Mouse (Mus musculus) left cerebral cortex, adult 18-20 months (tissue): Measurements from ENCODE around the gene Nxn. TPM values are rescaled to one million over a fixed set of nuclear protein-coding genes. Genes with fewer than 3 reads are reported as not detected.

Source experiments
- DNase-seq, 2 experiments: peaks; one replicate each; pipeline ENCODE4 v3.0.0; 2021 to 2022; ENCODE audit warnings: low spot score in 2 of 2, mixed read lengths in 1 of 2
- total RNA-seq, 2 experiments: library from RNA; stranded (reverse); gene quantifications; 2 replicates each; pipeline ENCODE4 v1.2.3; 2021

The Nxn gene
- total RNA-seq, 2 experiments from 2014 or later: 8.7 to 11.9 TPM

- no peak for DNase-seq
Measured at GRCm38 (mm10) chr11:76336224-76336623, 62.7 kb downstream of the Nxn start.

GRCm38 (mm10) chr11:76334966-76335365, 64.0 kb downstream of the Nxn start:
- DNase-seq: no peak

DNA sequence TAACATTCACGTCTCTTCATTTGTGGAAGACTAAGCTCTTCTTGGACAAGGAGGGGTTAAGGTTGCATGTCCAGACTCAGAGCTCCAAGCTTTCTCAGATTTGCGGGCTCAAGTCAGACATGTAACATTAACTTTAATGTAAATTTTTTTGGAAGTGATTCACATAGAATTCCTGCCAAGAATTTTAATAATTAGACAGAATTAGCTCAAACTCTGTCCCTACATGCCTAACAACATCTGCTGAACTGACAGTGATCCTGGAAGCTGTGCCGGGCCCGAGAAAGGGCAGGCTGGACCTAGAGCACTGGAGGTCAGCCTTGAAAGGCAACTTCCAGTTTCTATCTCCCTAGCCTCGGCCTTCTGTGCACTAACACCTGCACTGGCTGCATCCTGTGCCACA, 66.7 kb downstream of the Nxn start:
- no peak for DNase-seq

- DNase-seq: no peak
Measured at GRCm38 (mm10) chr11:76328522-76329290, 70.2 kb downstream of the Nxn start.

DNA sequence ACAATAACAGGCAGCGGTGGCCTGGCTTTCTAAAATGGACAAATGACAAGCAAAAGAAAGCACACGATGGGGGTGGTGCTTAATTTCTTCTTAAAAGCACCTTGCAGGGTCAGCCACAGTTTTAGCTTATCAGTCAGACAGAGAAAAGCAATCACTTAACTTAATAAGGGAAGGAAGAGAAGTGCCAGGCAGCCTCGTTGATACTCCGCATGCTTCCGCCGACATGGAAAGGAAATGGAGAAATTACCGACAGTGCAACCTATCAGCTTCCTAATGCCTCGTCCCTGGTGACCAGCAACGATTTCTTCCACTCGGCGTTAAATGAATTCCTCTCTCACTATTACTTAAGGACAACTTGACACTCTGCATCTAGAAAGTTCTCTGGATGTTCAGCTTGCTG, 70.9 kb downstream of the Nxn start:
- DNase-seq: no peak

DNA sequence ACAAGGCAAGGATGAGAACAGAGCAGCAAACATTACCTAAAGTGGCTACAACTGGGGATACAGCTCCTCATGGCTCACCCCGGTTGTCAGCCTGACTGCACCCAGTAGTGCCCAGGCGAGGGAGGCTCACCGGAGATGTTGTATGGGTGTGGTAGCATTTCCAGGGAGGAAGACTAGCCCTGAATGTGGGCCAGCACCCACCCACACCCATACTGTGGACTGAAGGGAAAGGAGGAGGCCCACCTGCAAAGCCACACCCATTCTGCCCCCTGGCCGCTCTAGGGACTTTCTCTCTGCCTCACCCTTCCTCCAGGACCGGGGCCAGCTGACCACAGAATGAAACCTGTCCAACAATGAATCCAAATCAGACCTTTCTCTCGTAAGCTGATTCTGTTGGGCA, 72.3 kb downstream of the Nxn start:
- DNase-seq: no peak

DNA sequence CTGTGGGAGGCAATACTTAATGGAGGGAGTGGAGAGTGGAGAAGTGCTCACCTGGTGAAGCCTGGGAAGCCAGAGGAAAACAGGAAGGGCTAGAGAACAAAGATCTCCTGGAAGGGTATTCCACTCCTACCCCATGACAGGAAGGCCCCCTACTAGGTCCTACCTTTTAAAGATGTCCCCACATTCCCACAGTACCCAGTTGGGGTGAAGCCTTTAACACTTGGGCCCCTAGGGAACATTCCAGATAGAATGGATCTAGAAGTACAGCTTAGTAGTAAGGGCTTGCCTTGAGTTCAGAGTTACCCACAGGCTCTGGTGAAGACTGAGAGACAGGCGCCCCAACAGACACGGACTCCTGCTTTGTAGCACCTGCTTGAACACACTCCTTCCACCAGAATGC, 72.9 kb downstream of the Nxn start:
- DNase-seq: no peak

DNA sequence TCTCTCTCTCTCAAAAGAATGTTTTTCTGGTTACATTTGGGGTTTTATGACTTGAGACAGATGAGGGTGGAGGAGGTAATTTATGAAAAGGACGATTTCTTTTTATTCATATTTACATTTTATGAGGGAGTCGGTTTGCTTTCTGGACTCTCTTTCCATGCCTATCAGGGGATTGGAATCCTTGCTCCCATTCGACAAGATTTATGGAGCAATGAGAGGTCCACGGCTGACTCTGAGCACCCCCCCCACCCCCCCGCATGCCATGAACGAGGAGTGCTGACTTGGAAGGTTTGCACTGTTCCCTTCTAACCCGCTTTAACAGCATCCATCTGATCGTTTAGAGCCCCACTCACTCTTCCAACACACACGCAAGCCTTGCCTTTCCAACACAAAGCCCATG, 74.1 kb downstream of the Nxn start:
- no peak for DNase-seq

GRCm38 (mm10) chr11:76324207-76324606, 74.7 kb downstream of the Nxn start:
- DNase-seq: no peak

GRCm38 (mm10) chr11:76322939-76323338, 76.0 kb downstream of the Nxn start:
- no peak for DNase-seq

DNA sequence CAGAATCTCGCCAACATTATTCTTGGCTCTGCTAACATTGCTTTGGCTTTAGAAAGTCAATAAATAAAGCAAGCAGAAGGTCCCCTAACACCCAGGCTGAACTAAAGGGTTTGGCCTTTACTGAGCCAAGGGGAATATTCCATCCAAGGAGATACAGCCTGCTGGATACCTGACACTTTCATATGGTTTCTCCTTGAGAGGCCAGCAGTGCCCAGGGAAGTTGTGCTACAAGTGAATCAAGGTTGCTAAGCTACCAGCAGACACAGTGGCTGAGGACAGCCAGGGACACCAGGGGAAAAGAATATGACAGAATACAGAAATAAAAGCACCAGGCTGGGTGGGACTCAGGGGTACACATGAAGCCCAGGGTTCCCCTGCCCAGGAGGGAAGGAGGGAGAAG, 76.9 kb downstream of the Nxn start:
- no peak for DNase-seq

GRCm38 (mm10) chr11:76320475-76320874, 78.5 kb downstream of the Nxn start:
- no peak for DNase-seq

- no peak for DNase-seq
Measured at GRCm38 (mm10) chr11:76319714-76320435, 79.1 kb downstream of the Nxn start.

GRCm38 (mm10) chr11:76317904-76318303, 81.0 kb downstream of the Nxn start:
- DNase-seq: no peak

GRCm38 (mm10) chr11:76315785-76316444, 83.0 kb downstream of the Nxn start:
- DNase-seq: no peak

DNA sequence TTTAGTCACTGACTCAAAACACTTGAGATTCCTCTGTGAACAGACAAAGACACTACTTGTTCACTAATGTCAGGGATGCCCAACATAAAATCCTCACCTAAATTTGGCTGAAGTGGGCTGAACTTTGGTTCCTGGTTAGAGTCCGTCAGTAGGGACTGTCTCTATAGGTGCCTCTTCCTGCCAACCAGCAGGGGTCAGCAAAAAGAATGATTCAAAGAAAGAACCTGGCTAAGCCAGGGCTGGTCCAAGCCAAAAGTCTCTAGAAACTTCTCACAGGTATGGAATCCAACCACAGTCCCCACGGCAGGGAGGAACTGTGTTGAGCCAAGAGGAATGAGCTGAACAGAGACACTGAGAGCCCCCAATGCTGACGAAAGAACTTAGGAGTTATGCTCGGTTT, 84.2 kb downstream of the Nxn start:
- DNase-seq: no peak

GRCm38 (mm10) chr11:76314140-76314539, 84.8 kb downstream of the Nxn start:
- no peak for DNase-seq

- no peak for DNase-seq
Measured at GRCm38 (mm10) chr11:76312805-76313204, 86.1 kb downstream of the Nxn start.

DNA sequence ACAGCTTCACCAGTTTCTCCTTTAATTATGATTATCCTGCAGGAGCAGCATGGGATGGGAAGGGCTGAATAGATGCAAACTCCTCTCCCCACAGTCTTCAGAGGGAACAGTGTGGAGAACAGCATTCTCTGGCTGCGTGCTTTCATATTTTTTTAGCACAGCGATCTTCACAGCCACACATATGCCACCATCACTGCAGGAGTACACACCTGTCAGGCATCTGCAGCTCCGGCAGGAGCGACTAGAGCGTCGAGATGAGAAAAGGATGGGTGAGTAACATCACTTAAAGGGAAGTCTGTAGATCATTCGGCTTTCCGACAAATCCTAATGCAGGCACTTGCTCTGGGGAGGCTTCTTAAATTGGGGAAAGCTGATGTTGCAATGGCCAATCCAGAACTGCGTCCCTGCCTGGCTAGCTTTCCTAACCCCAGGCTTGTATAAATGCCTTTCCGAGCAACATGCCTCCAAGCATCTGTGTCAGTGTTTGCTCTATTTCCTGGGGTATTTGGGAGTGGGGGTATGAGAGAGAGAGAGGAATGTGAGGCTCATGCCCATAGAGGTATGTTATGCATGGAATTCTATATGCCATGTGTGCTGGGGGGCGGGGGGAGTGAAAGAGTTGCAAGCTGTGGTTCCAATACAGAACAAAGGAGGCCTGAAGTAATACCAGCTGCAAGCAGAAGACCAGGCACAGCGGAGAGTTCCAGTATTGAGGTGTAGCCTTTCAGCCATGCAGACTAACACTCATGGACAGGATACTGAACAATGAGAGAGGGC, 87.5 kb downstream of the Nxn start:
- DNase-seq: no peak

GRCm38 (mm10) chr11:76309868-76310267, 89.1 kb downstream of the Nxn start:
- DNase-seq: no peak

- no peak for DNase-seq
Measured at GRCm38 (mm10) chr11:76309072-76309471, 89.9 kb downstream of the Nxn start.
